ENCODE assay signal across 11 mouse cellular contexts in genomic region chr4:135761048-135761447, GRCm38 (mm10). TPM values are rescaled to one million over a fixed set of nuclear protein-coding genes. Genes with fewer than 3 reads are reported as not detected.
"Had no signal": no experiment of that assay in that cellular context is flagged by ENCODE, and none has a peak within 500 bp of the region (broad histone marks: within the 10 kb centered on the region; RNA-seq: fewer than 3 reads in every experiment).

No protein-coding gene starts in this region.

- H3K4me2 ChIP-seq: midbrain, embryonic 13.5 days; neural tube, embryonic 15.5 days had no signal

- ATAC-seq: midbrain, embryonic 13.5 days had no signal

- H3K36me3 ChIP-seq: midbrain, embryonic 13.5 days; neural tube, embryonic 15.5 days had no signal

- H3K9ac ChIP-seq: liver, embryonic 14.5 days; midbrain, embryonic 13.5 days; neural tube, embryonic 15.5 days had no signal

- DNase-seq: lung, adult 18-20 months; right cerebral cortex, adult 18-20 months; right cerebral cortex, postnatal 25 days; thymus, postnatal 4 days had no signal

- H3K4me3 ChIP-seq: midbrain, embryonic 13.5 days; neural tube, embryonic 15.5 days had no signal

- H3K9me3 ChIP-seq: midbrain, embryonic 13.5 days; neural tube, embryonic 15.5 days had no signal

- H3K27ac ChIP-seq: kidney, postnatal 0 days; liver, embryonic 14.5 days; midbrain, embryonic 13.5 days; neural tube, embryonic 15.5 days; stomach, postnatal 0 days had no signal

RNA-seq across cellular contexts. Expression of gene Il22ra1, which starts 33.1 kb away (rescaled TPM):
- polyA plus RNA-seq: midbrain, embryonic 13.5 days; midbrain, postnatal 0 days; neural tube, embryonic 11.5 days; neural tube, embryonic 15.5 days had no signal
